In genomic region chr8:69912478-69913074, GRCm38 (mm10) we compare ENCODE assay signal across 18 mouse cellular contexts. TPM values are rescaled to one million over a fixed set of nuclear protein-coding genes. Genes with fewer than 3 reads are reported as not detected.
"Had no signal": no experiment of that assay in that cellular context is flagged by ENCODE, and none has a peak within 500 bp of the region (broad histone marks: within the 10 kb centered on the region; RNA-seq: fewer than 3 reads in every experiment).

No protein-coding gene starts in this region.

- DNase-seq: kidney, adult 8-10 months; kidney, postnatal 36 days; lung, embryonic 14.5 days; lung, postnatal 10 days; lung, postnatal 4 days; midbrain, embryonic 14.5 days; right cerebral cortex, postnatal 25 days; thymus, adult 18-20 months; thymus, postnatal 14 days had no signal

- H3K9ac ChIP-seq: limb, embryonic 15.5 days; liver, embryonic 12.5 days; lung, embryonic 14.5 days; neural tube, embryonic 15.5 days had no signal

- H3K4me1 ChIP-seq: limb, embryonic 15.5 days; neural tube, embryonic 15.5 days had no signal

- ATAC-seq: intestine, embryonic 16.5 days; liver, embryonic 12.5 days had no signal

- H3K4me3 ChIP-seq: limb, embryonic 15.5 days; liver, embryonic 12.5 days; midbrain, embryonic 10.5 days; myocyte; neural tube, embryonic 15.5 days had no signal

- H3K9me3 ChIP-seq: limb, embryonic 15.5 days; liver, embryonic 12.5 days; midbrain, embryonic 10.5 days; neural tube, embryonic 15.5 days had no signal

- H3K27ac ChIP-seq: limb, embryonic 15.5 days; liver, embryonic 12.5 days; midbrain, embryonic 10.5 days; neural tube, embryonic 15.5 days; stomach, postnatal 0 days had no signal

- H3K4me2 ChIP-seq: limb, embryonic 15.5 days; liver, embryonic 12.5 days; lung, embryonic 14.5 days; neural tube, embryonic 15.5 days had no signal

- H3K27me3 ChIP-seq: limb, embryonic 15.5 days; liver, embryonic 12.5 days; neural tube, embryonic 15.5 days had no signal

RNA-seq across cellular contexts. Expression of gene Yjefn3, which starts 10.1 kb away (rescaled TPM):
- total RNA-seq: megakaryocyte, adult 5-6 weeks had no signal

RNA-seq across cellular contexts. Expression of gene Cilp2, which starts 25.1 kb away (rescaled TPM):
- total RNA-seq: megakaryocyte, adult 5-6 weeks had no signal
- polyA plus RNA-seq: liver, embryonic 16.5 days had no signal
